Mouse (Mus musculus) c-Kit-negative CD71-positive TER-119-positive erythroid progenitor cells, embryonic 14.5 days (primary cell): ENCODE data around the gene Arntl.
A peak's percentile ranks its signal among the peaks of the same experiment; 100 is the strongest.

ENCODE experiments used
- DNase-seq: peaks from one replicate; pipeline ENCODE4 v3.0.0-alpha.2; 2013; ENCODE audit warnings: low read depth, low spot score

Arntl gene

DNA sequence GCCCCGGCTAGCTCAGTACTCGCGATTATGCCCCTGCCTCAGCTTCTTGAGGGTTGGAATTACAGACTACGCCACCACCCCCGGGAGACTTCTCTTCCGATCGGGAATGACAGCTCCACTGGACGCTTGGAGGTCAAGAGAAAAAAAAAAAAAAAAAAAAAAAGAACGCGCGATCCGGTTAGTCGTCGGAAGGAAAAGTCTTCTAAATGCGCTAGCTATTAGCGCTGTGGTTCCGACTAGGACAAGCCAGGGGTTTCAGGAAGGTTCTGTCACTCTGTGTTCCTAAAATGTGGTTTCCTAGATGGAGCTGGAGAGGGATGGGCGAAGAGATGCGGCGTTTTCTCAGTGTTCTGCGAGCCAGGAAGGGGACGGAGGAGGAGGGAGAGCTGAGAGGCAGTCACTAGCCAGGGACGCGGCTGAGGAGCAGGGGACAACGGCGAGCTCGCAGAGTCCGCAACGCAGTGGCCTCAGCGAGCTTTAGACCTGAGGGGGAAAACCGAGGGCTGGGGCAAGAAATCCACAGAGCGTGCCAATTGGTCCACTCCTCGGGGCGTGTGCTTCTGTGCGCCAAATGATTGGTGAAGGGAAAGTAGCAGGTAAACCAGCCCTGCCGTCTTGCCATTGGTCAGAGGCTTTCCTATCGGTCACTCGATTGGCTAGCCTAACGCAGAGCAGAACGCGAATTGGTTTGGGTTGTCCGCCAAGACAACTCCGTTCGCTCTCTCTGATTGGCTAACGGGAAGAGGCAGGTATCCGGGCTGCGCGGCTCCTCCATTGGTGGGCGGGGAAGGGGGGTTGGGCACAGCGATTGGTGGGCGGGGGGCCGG lies at the start of gene Arntl:
Arntl (plus strand) TSS at position 822 of the 827 bp plus-strand sequence.
- DNase-seq, result peak; percentile 8

DNA sequence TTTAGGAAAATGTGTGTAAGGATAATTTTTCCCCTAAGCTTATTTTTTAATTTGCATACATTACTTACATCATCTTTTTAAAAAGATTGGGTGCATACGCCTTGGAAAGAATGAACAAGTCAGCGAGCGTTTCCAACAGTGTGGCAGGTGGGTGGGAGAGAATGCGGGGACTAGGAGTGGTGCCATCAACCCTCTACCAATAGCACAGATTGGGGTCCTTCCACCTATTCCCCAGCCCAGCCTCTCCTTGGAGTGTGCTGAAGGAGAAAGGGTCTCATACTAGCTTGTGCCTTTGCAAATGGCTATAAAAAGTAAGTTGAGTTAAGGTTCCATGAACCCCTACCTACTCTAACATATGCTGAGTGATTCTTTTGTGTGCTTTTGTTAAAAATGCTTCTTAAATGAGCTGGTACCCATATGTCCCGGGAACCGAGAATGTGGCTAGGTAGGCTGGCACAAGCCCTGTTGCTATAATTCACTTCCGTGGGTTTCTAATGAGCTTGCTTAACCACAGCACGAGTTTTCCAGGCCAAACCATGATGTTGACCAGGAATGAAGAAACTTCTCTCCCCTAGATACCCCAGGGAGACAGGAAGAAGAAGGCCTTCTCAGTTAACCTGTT lies 46.1 kb upstream of the Arntl start:
- DNase-seq, result no peak

DNA sequence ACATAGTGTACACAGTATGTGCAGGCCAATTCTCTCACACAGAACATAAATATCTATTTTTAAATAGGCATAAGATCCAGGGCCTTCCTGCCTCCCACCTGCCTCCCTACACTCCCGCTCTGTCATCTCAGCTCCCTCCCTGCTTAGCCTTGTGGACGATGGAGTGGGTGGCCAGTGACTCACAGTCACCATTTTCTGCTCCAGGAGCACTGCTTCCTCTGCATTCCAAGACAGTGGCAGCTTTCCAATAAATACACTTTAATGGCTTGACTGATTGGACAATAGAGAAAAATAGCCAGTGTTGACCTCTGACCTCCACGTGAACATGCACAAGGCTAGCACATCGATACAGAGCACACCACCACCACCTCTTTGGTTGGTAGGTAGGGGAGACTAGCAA lies 42.5 kb upstream of the Arntl start:
- no peak for DNase-seq

DNA sequence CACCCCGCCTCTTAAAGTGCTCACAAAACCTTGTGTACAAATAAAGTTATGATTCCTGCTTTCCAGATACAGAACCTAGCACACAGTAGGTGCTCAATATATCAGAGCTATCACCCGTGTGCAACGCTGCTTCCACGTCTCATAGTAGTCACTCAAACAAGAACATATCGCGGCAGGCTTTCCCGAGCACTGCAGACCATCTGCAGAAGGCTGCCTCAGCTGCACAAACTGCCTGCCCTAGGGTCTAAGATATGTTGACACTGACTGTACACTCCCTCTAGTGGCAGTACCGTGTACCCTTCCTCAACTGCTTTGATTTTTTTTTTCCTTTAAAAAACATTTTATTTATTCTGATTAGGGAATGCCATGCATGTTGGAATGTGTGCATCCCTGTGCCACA lies 40.2 kb upstream of the Arntl start:
- no peak for DNase-seq

DNA sequence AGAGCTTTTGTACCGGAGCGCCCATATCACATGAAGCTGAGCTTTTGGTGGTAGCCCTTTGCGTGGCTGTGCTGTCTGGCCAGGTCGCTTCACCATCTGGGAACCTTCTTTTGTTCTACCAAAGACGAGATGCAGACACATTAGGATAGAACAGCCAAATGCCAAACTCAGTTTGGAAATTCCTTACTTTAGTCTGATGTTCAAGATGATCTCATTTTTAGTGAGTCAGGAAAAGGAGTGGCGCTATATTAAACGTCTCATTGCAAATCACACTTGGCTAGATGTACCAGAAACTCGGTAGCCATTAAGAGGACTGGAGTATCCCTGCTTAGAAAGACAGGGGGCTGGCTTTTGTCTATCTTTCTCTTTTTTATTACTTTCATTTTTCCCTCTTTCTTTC lies 38.7 kb upstream of the Arntl start:
- DNase-seq, result no peak

DNA sequence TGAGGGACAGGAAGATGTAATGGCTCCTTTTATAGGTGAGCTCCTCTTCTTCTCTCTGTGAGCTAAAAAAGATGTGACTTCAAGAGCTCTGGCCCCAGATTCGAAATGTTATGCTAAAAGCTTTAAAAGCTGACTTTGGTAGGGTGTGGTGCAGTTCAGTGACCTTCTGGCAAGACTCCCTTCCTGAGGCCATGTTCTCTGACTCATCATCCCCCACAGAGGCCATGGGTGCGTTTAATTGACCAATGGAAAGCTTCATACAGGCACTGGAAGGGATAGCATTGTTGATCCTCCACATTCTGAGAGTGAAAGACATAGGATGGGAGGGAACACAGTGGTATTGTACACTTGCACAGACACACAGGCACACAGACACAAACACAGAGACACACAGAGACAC lies 34.8 kb upstream of the Arntl start:
- no peak for DNase-seq

DNA sequence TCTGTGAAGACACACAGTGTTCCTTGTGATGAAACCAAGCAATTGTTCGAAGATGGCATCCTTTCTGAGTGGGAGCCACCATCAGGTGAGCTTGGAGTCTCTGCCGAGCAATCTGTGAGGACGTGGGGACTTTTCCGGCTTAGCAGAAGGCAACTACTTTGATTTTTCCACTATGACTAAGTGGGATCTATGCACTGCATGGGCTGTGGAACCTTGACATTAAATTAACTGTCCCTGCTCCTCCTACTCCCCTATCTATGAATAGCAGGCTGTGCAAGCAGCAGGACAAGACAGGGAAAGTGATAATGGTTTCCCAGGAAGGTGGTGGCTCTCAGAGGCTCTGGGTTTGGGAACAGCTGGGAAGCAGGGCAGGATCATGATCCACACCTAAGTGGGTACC lies 31.8 kb upstream of the Arntl start:
- no peak for DNase-seq

DNA sequence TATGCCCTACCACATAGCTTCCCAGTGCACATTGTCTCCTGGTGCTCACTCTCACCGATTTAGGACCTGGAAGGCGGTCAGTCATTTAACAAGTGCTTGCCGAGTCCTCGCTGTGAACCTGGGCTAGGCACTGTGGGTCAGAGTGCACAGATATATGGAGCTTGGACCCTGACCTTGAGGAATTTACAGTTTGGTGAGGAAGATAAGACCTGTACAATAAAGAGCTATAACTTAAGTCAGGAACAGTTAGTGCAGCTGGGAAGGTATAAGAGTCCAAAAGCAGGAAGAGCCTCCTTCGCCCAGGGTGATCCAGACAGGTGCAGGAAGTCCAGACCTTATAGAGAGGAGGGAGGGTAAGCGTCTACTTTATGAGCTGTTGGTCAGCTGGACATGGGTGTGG lies 29.2 kb upstream of the Arntl start:
- DNase-seq, result no peak

DNA sequence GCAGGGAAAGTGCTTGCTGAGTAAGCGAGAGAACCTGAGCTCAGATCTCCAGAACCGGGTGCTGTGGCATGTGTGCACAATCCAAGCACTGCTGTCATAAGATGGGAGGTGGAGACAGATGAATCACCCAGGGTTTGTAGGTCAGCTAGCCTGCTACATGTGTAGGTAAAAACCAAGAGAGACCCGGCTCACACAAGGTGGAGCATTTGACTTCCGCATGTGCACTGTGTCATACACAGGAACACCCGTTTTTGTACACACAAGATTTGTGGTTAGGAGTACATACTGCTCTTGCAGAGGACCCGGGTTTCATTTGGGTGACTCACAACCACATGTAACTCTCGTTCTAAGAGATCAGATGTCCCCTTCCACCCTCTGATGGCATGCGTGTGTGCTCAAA lies 23.5 kb upstream of the Arntl start:
- no peak for DNase-seq

DNA sequence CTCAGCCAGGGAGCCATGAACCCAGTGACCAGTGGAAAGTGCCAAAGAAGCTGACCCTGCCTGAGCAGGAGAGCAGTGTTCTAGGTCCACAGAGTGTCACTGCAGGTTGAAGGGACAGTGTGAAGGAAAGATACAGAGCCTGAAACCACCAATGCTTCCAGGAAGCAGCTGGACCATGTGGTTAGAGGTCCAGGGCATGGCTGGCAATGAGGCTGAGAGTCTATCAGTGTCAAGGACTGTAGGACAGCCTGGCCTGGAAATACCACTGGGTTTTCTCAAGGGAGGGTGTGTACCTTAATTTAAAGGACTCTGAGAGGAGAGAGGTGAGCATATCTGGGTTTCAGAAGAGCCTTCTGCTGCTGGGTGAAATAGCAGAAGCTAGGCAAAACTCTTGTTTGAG lies 22.2 kb upstream of the Arntl start:
- no peak for DNase-seq

DNA sequence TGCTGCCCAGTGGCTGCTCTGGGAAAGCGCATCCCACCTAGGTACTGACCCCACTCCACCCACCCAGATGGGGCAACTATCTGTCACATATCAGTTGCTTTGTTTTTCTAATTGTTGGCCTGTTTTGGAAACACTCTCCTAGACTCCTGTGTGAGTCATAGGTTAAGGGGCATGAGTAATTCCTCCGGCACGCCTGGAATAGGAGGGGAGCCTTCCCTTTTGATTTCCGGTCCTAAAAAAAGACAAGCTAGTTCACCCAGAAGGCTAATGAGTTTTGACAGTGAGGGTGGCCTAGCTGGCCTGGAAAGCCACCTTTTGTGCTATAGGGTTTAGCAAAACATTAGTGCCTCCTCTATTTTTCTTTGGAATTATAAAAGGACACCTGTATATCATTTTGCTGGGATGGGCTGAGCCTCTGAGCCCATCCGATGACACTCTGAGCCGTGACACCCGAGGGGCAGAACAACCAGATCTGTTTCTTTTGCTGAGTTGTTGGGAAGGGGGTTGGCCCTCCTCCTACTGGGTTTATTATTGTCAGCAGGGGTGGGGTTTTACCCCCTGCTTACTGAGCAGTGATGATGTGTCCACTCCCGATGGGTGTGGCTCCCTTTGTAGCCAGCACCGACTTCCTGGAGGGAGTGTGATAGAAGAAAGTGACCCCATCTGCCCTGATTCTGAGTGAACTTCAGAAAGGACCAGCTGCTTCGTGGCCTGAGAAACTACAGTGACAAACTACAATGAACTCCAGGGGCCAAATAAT lies 21.0 kb upstream of the Arntl start:
- no peak for DNase-seq

DNA sequence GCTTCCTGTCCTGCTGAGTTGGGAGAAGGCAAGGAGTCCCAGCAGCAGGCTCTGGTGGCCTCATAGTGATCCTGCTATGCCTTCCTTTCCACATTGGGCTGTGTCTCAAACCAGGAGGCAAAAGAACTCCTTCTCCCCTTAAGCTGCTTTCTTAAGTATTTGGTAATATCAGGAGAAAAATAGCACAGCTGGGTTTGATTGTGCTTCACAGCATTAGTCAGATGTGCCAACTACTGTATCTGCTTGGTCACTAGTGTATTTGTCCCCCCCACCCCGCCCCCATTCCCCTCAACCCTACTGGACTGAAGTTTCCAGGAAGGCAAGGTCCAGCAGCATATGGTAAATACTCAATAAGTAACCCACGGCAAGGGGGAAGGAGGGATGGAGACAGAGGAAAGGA lies 19.2 kb upstream of the Arntl start:
- no peak for DNase-seq

DNA sequence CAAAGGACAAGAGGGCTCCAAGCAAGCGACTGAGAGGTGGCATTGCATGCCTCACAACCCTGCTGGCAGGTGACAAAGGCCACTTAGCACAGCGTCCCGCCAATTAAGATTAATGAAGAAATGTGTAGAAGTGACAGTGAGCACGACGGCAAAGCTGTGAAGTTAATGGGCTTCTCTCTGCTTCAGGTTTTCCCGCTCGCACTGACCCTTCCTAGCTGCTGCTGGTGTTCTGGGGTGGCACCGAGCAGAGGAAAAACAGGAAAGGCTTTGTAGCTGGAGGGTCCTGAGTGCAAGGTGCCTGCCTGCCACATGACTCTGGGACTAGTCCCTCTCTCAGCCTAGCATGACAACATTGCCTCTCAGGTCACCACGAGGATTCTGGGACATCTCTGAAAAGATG lies 18.7 kb upstream of the Arntl start:
- DNase-seq, result no peak

DNA sequence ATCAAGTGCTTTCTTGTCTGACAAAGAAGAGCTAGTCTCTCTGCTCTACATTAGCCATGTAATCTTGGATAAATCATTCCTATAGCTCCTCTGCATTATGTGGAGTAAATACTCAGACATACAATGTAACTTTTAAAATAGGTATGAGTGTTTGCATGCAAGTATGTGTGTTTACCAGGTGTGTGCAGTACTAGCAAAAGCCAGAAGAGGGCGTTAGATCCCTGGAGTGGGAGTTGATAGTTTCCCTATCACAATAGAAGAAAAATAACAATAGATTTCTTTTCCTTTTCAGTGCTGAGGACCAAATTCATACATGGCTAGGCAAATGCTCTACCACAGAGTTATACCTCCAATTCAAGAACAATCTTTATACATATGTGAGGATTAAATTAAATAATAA lies 15.5 kb upstream of the Arntl start:
- DNase-seq, result no peak

DNA sequence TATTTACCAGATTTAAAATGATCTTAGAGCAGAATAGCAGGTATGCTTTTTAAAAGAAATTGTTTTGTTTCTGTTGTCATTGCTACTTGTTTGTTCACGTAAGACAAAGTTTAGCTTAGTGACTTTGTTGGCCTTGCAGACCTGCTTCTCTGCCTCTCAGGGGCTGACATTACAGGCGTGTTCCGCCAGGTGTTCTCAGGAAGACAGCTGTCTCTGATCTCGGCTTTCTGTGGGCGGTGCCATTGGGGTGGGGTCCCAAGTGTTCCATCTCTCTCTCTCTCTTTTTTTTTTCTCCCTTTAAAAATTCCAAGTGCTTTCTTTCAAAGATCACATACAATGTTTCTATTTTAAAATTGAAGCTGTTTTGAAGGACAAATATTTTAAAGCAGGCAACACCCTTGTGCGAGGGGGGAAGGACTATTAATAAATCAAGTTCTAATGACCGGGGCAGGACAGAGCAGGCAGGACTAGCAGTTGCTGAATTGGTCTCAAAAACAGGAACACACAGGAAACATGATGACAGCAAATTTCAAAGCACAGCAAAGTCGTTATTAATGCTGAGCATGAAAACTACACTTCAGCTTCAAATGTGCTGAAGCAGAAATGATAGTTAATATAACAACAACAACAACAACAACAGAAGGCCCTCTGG lies 14.4 kb upstream of the Arntl start:
- no peak for DNase-seq

DNA sequence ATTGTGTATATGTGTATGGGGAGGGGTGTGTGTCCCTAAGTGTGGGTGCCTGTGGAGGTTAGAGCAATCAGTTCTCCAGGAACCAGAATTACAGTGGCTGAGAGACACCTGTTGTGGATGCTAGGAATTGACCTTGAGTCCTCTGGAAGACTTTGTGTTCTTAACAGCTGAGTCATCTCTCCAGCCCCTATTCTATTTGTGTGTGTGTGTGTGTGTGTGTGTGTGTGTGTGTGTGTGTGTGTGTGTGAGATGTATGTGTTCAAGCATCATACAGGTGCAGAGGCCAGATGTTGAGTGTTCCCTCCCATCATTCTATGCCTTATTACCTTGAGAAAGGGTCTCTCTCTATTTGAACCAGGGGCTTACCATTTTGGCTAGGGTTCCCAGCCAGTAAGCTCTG lies 13.4 kb upstream of the Arntl start:
- DNase-seq, result no peak

DNA sequence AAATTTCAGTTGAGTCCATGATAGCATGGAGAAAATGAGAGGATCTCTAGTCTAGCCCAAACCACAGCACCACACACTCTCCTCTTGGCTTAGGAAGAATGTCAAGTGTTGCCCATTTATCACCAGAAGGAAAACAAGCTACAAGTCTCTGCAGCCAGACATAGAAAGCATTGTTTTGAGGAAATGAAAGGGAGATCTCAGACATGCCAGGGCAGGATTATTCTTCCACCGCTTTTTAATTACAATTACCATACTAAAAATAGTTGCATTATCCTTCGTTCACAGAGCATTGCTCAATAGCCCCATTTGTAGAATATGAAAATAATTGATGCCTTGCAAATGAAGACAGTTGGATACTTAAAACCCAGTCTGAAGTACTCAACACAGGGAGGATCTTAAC lies 12.0 kb upstream of the Arntl start:
- no peak for DNase-seq

DNA sequence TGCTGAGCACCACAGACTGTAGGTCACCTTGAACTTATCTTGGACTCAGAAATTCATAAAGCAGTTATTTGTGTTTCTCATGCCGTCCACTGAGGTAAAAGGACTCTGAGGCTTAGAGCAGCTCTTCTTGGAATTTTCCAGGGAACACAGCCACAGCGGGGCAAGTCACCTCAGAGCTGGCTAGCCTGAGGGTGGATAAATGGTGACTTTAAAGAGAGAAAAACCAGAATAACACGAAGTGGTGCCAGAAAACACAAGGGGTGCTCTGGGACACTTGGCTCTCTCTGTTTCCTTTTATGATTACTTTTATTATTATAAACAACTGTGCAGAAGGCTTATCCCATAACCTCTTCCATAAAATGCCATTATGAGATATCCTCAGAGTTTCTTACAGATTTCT lies 11.1 kb upstream of the Arntl start:
- DNase-seq, result no peak

DNA sequence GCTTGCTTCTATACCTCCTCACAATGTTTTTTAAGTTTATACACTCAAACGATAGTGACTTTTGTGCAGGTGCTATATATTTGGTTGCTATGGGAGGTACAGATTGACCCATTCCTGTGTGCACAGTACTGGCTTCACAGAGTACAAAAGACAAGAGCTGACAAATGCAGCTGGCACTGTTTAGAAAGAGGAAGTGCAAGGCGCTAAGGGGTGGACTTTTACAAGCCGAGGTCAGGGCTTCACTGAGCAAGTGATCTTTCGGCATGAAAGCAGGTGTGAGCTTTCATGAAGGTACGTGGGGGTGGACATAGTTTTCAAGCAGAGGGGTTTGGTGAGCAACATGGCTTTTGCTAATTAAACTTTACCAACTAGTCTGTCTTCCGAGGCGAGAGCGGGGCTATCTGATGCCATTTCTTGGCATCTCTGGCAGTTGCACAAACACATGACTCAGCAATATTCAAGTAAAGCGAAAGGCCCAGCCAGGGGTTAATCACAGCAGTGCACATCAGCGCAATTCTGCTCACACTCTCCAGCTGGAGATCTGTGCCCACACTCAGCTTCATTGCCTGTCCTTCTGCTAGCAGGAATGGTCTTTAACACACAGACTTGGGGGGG lies 10.0 kb upstream of the Arntl start:
- DNase-seq, result no peak

DNA sequence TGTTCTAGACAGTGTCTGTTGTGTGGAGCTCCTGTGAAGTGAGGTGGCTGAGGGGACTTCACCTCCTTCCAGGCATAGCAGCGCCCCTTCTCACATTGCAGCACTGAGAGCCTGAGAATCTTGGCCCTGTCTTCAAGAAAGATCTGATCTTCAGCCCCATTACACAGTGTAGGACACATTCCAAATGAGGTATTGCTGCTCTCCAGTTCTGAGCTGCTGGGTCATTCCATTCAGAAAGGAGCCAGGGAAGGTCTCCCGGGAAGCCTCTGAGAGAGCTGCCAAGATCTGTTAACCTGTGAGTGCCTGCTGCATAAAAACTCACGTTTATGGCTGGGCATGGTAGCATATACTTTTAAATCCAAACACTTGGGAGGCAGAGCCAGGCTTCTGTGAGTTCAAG lies 5.7 kb upstream of the Arntl start:
- DNase-seq, result no peak

DNA sequence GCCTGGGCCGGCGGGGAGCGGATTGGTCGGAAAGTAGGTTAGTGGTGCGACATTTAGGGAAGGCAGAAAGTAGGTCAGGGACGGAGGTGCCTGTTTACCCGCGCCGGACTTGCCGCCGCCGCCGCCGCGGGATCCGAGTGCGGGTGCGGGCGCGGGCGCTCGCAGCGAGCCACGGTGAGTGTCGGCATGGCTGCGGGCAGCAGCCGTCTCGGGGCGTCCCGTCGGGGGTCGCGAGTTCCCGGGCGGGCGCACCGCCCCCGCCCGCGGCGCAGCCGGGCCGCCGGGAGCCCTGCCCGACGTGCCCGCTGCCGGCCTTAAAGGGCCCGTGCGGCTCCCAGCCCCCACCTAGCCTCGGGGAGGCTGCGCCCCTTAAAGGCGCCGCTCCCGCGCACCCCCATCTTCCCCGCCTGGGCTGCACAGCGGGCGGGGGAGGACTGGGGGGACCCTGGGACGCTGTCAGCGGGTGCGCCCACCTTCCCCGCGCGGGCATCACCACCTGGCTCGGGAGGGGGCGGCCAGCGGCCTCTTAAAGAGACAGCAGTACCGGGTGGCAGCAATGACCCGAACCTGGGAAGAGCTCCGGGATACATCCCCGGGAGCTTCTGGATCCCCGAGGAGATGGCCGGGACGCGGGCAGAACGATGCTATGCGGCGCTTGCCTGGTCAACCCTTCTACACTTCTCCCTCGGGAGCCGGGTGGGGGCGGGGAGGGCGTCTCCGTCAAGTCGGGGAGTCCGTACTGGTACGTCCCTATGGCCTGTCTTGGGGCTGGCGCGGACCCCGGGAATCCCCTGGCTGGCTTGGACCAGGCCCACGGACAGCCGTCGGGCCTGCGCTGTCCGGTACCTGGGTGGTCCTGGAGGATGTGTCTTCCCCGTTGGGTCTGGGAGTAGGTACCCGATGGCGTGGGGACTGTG lies 464 bp downstream of the Arntl start:
- DNase-seq, result no peak
